Comparison of ENCODE assay signal across 11 mouse cellular contexts in the genomic region with DNA sequence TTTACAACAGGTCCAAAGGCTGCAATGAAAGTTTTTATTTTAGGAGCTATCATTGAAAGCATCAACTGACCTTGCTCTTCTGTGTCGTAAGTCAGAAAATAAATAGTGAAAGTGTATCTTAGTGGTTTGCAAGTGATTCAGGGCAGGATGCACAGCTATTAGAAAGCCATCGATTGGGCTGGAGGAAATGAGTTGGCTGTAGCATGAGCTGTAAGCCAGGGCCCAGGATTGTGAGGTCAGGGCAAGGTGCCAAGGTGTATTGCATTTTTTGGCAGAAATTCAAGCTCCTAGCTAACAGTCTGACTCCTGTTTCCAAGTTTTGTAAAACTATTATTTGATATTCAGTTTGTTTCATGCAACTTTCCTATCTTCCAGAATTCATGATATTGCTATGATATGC.
A peak's percentile ranks its signal among the peaks of the same experiment; 100 is the strongest.
DNase-seq lines count a peak whose midpoint lies in the region; ATAC-seq and TF ChIP-seq lines count a peak whose summit lies in the region.
"Had no signal": no experiment of that assay in that cellular context is flagged by ENCODE, and none has a peak within 500 bp of the region (broad histone marks: within the 10 kb centered on the region; RNA-seq: fewer than 3 reads in every experiment).

No protein-coding gene starts in this region.

- TF ChIP-seq POLR2A in thymus, adult 2 months (IDR thresholded peaks at IDR 0.05; ENCODE audit: control insufficient read depth, extremely low read depth, insufficient read depth, low read length, poor library complexity): no peak

- H3K4me2 ChIP-seq in kidney, embryonic 16.5 days (replicated peaks; ENCODE audit: low read depth, low read length): no peak overlapping the region
- H3K4me2 ChIP-seq: midbrain, embryonic 15.5 days had no signal

- 61% methylated on average over 2 of the region's 2 CpGs for WGBS in kidney, embryonic 16.5 days
- WGBS in thymus, adult 2 months: 69% methylated on average over 2 of the region's 2 CpGs

- no peaks in the 10 kb centered on the region for H3K27me3 ChIP-seq in kidney, embryonic 16.5 days (ENCODE audit: insufficient read depth, low read length)
- no peaks in the 10 kb centered on the region for H3K27me3 ChIP-seq in thymus, adult 2 months (ENCODE audit: control insufficient read depth, insufficient read depth, low read length)
- H3K27me3 ChIP-seq: midbrain, embryonic 15.5 days had no signal

- H3K9me3 ChIP-seq in kidney, embryonic 16.5 days (ENCODE audit: low read length): no peaks in the 10 kb centered on the region
- H3K9me3 ChIP-seq: midbrain, embryonic 15.5 days had no signal

- H3K36me3 ChIP-seq in kidney, embryonic 16.5 days (ENCODE audit: insufficient read depth, low read length): no peaks in the 10 kb centered on the region
- no peaks in the 10 kb centered on the region for H3K36me3 ChIP-seq in thymus, adult 2 months (ENCODE audit: control insufficient read depth, insufficient read depth, low read length)
- H3K36me3 ChIP-seq: midbrain, embryonic 15.5 days had no signal

- intact Hi-C loops in heart, postnatal 10 days (cut with DNase I): no loop called here

- no peak overlapping the region for H3K4me3 ChIP-seq in kidney, embryonic 16.5 days (ENCODE audit: low read length)
- no peak overlapping the region for H3K4me3 ChIP-seq in thymus, adult 2 months (ENCODE audit: control insufficient read depth, insufficient read depth, low read length)
- H3K4me3 ChIP-seq: midbrain, embryonic 15.5 days had no signal

- no peak for ATAC-seq in kidney, embryonic 16.5 days (ENCODE audit: low FRiP score, low TSS enrichment)
- ATAC-seq: activated CD4-positive, CD25-positive, alpha-beta regulatory T cell, adult 4 months; intestine, embryonic 16.5 days; midbrain, embryonic 15.5 days had no signal

- no peak overlapping the region for H3K9ac ChIP-seq in kidney, embryonic 16.5 days (replicated peaks; ENCODE audit: low read length)
- H3K9ac ChIP-seq: midbrain, embryonic 15.5 days had no signal

- H3K27ac ChIP-seq in kidney, embryonic 16.5 days (ENCODE audit: low read length): no peak overlapping the region
- no peak overlapping the region for H3K27ac ChIP-seq in thymus, adult 2 months (ENCODE audit: control insufficient read depth, insufficient read depth, low read length)
- H3K27ac ChIP-seq: midbrain, embryonic 15.5 days had no signal

- no peaks in the 10 kb centered on the region for H3K4me1 ChIP-seq in kidney, embryonic 16.5 days (ENCODE audit: insufficient read depth, low read length)
- H3K4me1 ChIP-seq in thymus, adult 2 months (replicated peaks; ENCODE audit: control insufficient read depth, insufficient read depth, low read length): no peaks in the 10 kb centered on the region
- H3K4me1 ChIP-seq: midbrain, embryonic 15.5 days had no signal

- peak; percentile 18 for DNase-seq in kidney, adult 18-20 months
- peak; percentile 27 for DNase-seq in Muller cell, postnatal 12 days (ENCODE audit: inconsistent ontology term)
- peak; percentile 26 to 87 for DNase-seq in adrenal gland, adult (ENCODE audit: inconsistent age in 2 of 2, low spot score in 1 of 2)
- DNase-seq in heart, postnatal 10 days: peak; percentile 34 to 36
- no peak for DNase-seq in thymus, adult 2 months
- no peak for DNase-seq in ovary, postnatal 10 days (ENCODE audit: low spot score)
- DNase-seq: lung, adult 2 months had no signal

- no peak for TF ChIP-seq CTCF in thymus, adult 2 months (IDR thresholded peaks at IDR 0.05; ENCODE audit: borderline replicate concordance, control insufficient read depth, extremely low read depth, insufficient read depth, low read length, poor library complexity)

Comparison
In these comparisons a context has a peak if more than half of its experiments do, and no peak if none do; other contexts are left out.
1. DNase-seq: peak in kidney, adult 18-20 months (single experiment), Muller cell, postnatal 12 days (single experiment), adrenal gland, adult (2 of 2) and heart, postnatal 10 days (2 of 2); none in thymus, adult 2 months (single experiment) and ovary, postnatal 10 days (single experiment).